Mouse (Mus musculus): Measurements from ENCODE around the gene Herc2. TPM values are rescaled to one million over a fixed set of nuclear protein-coding genes. Genes with fewer than 3 reads are reported as not detected.
A peak's percentile ranks its signal among the peaks of the same experiment; 100 is the strongest.

Gene Herc2
- total and polyA plus RNA-seq, 2 experiments from 2014 or later: 38.4 to 85.4 TPM

DNA sequence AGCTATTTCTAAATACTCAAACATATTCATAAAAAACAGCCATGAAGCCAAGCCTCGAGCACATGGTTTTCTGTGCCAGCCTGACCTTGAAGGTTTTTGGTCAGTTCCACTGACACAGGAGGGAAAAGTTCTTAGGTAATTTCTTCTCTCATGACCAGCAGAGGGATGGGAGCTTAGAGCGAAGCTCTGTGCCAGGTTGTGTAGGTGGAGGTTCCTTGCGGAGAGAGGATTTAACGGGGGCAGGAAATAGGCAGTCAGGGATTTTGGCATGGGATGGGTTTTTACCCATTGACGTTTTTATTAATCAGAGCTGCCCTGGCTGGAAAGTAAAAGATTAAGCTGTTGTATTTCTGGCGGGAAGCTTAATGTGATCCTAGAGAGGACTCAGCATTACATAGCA lies 170.8 kb downstream of the Herc2 start:
- no peaks in the 10 kb centered on the region for H3K4me1 ChIP-seq (ENCODE audit: insufficient read depth)
- no peaks in the 10 kb centered on the region for H3K9me3 ChIP-seq (ENCODE audit: low read length)
- peaks cover 69% of the 10 kb centered on the region for H3K36me3 ChIP-seq (ENCODE audit: insufficient read depth)
- no peak overlapping the region for H3K4me3 ChIP-seq (ENCODE audit: low read depth, low read length)
- DNase-seq: no peak
- H3K27ac ChIP-seq (ENCODE audit: low read depth, low read length): no peak overlapping the region
- no peak for TF ChIP-seq CTCF (IDR thresholded peaks at IDR 0.05; ENCODE audit: low read depth)
- no peak overlapping the region for H3K9ac ChIP-seq
- no peak for ATAC-seq
- no peak overlapping the region for H3K4me2 ChIP-seq (ENCODE audit: low read depth)
- WGBS: 90% methylated on average over 6 of the region's 6 CpGs
- H3K27me3 ChIP-seq (ENCODE audit: insufficient read depth, low read length): no peaks in the 10 kb centered on the region

DNA sequence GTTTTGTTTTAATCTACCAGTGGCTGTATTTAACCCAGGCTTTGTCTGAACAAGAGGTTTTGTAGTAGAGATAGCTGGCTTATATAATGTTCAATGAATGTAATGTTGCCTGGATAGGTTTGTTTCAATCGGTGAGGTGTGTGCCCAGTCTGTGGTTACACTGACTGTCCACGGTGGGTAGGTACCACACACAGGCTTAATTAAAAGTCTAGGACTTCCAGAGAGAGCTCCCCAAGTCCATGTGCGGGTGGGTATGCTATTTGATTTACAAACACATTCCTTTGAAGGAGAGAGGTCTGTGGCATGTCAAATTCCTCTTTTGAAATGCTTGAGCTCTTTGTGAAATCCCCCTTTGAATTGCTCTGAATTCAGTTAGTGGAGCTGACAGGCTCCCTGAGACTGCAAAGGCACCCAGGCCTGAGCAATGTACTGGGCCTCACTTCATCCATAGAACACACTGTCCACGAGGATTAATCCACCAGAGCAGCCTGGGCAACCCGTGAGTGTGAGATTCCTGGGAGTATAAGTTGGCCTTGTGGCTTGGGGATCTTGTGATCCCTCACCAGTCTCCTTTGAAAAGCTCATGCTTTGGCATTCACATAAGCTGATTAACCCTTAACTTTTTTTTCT lies 185.9 kb downstream of the Herc2 start:
- no peak for ATAC-seq
- WGBS: 23% methylated on average over 5 of the region's 5 CpGs
- TF ChIP-seq CTCF (IDR thresholded peaks at IDR 0.05; ENCODE audit: low read depth): no peak
- Histone ChIP-seq H3K4me1 (ENCODE audit: insufficient read depth) (no peaks in the 10 kb centered on the region), H3K4me3 (ENCODE audit: low read depth, low read length) (no peak overlapping the region), H3K9ac (no peak overlapping the region; the same call in 1 of the 2 replicates), H3K27ac (ENCODE audit: low read depth, low read length) (no peak overlapping the region), H3K36me3 (ENCODE audit: insufficient read depth) (peaks cover 18% of the 10 kb centered on the region), H3K27me3 (ENCODE audit: insufficient read depth, low read length) (no peaks in the 10 kb centered on the region), H3K9me3 (ENCODE audit: low read length) (no peaks in the 10 kb centered on the region), H3K4me2 (ENCODE audit: low read depth) (no peak overlapping the region)
- no peak for DNase-seq

DNA sequence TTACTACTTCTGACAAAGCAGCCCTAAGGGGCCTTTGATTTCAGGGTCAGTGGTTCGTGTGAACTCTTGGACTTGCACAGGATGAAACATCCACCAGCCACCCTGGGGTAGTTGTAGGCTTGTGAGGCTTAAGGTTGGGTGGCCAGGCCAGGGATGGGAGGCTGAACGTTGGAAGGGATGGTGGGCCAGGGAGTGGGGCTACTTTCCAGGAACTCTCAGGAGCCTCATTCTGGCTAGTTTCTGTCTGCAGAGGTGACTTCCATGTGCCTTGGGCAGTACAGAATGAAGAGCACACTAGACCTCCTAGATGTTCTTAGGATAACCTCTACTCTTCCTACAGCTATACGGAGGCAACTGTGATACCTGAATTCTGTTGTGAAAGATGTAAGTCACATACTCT lies 186.6 kb downstream of the Herc2 start:
- DNase-seq: no peak
- Histone ChIP-seq H3K27me3 (ENCODE audit: insufficient read depth, low read length) (no peaks in the 10 kb centered on the region), H3K4me3 (ENCODE audit: low read depth, low read length) (no peak overlapping the region), H3K9me3 (ENCODE audit: low read length) (no peaks in the 10 kb centered on the region), H3K4me1 (ENCODE audit: insufficient read depth) (no peaks in the 10 kb centered on the region), H3K4me2 (ENCODE audit: low read depth) (no peak overlapping the region), H3K36me3 (ENCODE audit: insufficient read depth) (peaks cover 13% of the 10 kb centered on the region), H3K9ac (no peak overlapping the region), H3K27ac (ENCODE audit: low read depth, low read length) (no peak overlapping the region)
- TF ChIP-seq CTCF (IDR thresholded peaks at IDR 0.05; ENCODE audit: low read depth): no peak
- WGBS: 65% methylated on average over 3 of the region's 3 CpGs
- no peak for ATAC-seq

DNA sequence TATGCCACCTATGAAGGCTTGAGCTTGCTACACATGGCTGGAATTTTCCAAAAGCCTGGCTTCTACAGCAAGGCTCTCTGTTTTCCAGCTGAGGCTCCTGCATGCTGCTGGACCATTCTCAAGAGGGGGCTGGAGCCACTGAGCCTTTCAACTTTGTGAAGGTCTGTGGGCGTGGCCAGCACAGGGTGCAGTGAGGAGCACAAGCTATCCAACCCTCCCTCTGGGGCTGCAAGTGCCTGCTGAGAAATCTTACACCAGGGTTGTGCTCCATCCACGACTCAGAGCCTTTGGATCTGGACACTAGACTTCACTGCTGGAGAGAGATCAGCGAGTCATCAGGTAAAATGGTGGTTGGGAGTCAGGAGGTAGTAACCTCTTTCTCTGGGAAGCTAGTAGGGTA lies 189.5 kb downstream of the Herc2 start, which contains the start of gene Oca2:
Gene Oca2, plus strand, starts transcription at position 218 of the 400 bp plus-strand sequence.
- H3K4me2 ChIP-seq (ENCODE audit: low read depth): no peak within 1 kb of the TSS
- H3K9ac ChIP-seq: no peak within 1 kb of the TSS
- 44% methylated on average over 3 of the region's 3 CpGs for WGBS
- no peaks in the 10 kb centered on the region for H3K4me1 ChIP-seq (ENCODE audit: insufficient read depth)
- ATAC-seq (no peak), DNase-seq (no peak)
- no peak within 1 kb of the TSS for H3K4me3 ChIP-seq (ENCODE audit: low read depth, low read length)
- no peak for TF ChIP-seq CTCF (IDR thresholded peaks at IDR 0.05; ENCODE audit: low read depth)
- H3K9me3 ChIP-seq (ENCODE audit: low read length): no peaks in the 10 kb centered on the region
- no peaks in the 10 kb centered on the region for H3K36me3 ChIP-seq (ENCODE audit: insufficient read depth)
- H3K27ac ChIP-seq (ENCODE audit: low read depth, low read length): no peak within 1 kb of the TSS
- no peaks in the 10 kb centered on the region for H3K27me3 ChIP-seq (ENCODE audit: insufficient read depth, low read length)

DNA sequence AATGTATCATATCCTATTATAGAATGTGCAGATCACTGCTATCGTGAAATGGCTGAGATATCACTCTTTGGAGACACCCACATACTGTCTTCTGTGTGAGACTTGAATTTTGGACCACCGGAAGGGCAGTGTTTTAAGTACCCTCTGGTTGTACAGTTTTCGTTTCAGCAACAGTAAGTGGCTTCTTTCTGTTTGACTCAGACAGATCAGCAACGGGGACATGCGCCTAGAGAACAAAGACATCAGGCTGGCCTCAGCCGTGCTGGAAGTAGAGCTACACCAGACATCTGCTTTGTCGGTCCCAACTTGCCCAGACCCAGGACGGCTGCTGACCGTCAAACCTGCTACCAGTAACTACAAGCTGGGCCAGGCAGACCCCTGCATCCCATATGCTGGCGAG lies 204.6 kb downstream of the Herc2 start:
- no peak overlapping the region for H3K27ac ChIP-seq (ENCODE audit: low read depth, low read length)
- H3K36me3 ChIP-seq (ENCODE audit: insufficient read depth): no peaks in the 10 kb centered on the region
- H3K4me3 ChIP-seq (ENCODE audit: low read depth, low read length): no peak overlapping the region
- H3K9me3 ChIP-seq (ENCODE audit: low read length): no peaks in the 10 kb centered on the region
- H3K4me2 ChIP-seq (ENCODE audit: low read depth): no peak overlapping the region
- WGBS: 82% methylated on average over 10 of the region's 10 CpGs
- no peaks in the 10 kb centered on the region for H3K27me3 ChIP-seq (ENCODE audit: insufficient read depth, low read length)
- TF ChIP-seq CTCF (IDR thresholded peaks at IDR 0.05; ENCODE audit: low read depth): no peak
- DNase-seq (no peak), ATAC-seq (no peak)
- no peaks in the 10 kb centered on the region for H3K4me1 ChIP-seq (ENCODE audit: insufficient read depth)
- H3K9ac ChIP-seq: no peak overlapping the region

DNA sequence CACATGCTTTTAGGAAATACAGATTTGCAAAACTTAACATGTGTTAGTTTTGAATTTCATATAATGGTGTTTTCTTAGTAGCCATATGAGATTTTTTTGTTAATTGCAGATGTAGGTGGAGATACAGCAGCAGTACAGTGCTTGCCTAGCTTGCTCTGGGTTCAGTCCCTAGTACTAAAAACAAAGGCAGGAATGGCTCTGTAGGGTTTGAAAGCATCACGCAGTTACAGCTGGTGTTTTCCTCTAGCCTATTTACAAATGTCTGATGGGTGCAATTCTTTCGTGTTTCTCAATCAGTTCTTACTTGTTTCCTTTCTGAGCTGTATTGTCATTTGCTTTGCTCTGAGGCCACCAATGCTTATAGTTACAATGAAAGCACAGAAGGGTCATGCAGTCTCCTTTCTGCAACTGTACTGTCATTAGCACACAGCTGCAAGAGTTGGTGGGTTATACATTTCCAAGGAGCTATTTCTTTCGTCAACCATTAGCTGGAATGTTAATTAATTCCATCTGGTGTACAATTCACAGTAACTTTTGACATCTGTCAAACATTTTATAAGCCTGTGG lies 208.0 kb downstream of the Herc2 start:
- Histone ChIP-seq H3K4me2 (ENCODE audit: low read depth) (no peak overlapping the region), H3K27me3 (ENCODE audit: insufficient read depth, low read length) (no peaks in the 10 kb centered on the region), H3K9ac (no peak overlapping the region), H3K27ac (ENCODE audit: low read depth, low read length) (no peak overlapping the region), H3K36me3 (ENCODE audit: insufficient read depth) (no peaks in the 10 kb centered on the region), H3K4me3 (ENCODE audit: low read depth, low read length) (no peak overlapping the region), H3K9me3 (ENCODE audit: low read length) (no peaks in the 10 kb centered on the region), H3K4me1 (ENCODE audit: insufficient read depth) (no peaks in the 10 kb centered on the region)
- ATAC-seq (peak; percentile 72), DNase-seq (no peak)
- 47% methylated on average over 3 of the region's 3 CpGs for WGBS
- TF ChIP-seq CTCF (IDR thresholded peaks at IDR 0.05; ENCODE audit: low read depth): no peak

DNA sequence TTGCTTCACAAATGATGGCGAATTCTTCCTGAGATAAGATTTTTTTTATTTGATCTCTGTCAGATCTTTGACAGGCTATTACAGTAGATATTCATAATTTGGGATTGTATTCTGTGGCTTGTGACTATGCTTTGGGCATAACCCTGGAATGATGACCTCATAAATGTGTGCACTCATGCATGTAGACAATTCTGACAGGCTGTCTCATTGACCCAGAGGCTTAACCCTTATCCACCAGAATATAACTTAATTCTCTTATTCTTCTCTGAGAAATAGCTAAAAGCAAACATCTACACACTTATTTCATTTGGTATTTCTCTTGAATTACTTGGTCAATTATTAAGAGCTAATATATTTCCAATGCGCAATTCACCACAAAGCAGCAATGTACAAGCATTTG lies 227.5 kb downstream of the Herc2 start:
- Histone ChIP-seq H3K9ac (no peak overlapping the region), H3K4me1 (ENCODE audit: insufficient read depth) (no peaks in the 10 kb centered on the region), H3K9me3 (ENCODE audit: low read length) (no peaks in the 10 kb centered on the region), H3K27me3 (ENCODE audit: insufficient read depth, low read length) (no peaks in the 10 kb centered on the region), H3K4me2 (ENCODE audit: low read depth) (no peak overlapping the region), H3K36me3 (ENCODE audit: insufficient read depth) (no peaks in the 10 kb centered on the region), H3K27ac (ENCODE audit: low read depth, low read length) (no peak overlapping the region), H3K4me3 (ENCODE audit: low read depth, low read length) (no peak overlapping the region)
- no peak for TF ChIP-seq CTCF (IDR thresholded peaks at IDR 0.05; ENCODE audit: low read depth)
- WGBS: 86% methylated on average over 2 of the region's 2 CpGs
- no peak for ATAC-seq
- DNase-seq: no peak

Other genes with a start within 250 kb of the Herc2 start
- 42.2 and 43.3 TPM in 2 replicates for gene Cyfip1, start 208.5 kb upstream of the Herc2 start, total RNA-seq (2014; rRNA removed)
- gene Cyfip1, start 208.5 kb upstream of the Herc2 start, polyA plus RNA-seq (2015; fragmentation: Nextera tagmentation; extraction: Ambion mirVana): 27.9 and 41.7 TPM in 2 replicates
- 41.2 and 43.0 TPM in 2 replicates for gene Nipa2, start 87.7 kb upstream of the Herc2 start, total RNA-seq (2014; rRNA removed)
- gene Nipa2, start 87.7 kb upstream of the Herc2 start, polyA plus RNA-seq (2015; fragmentation: Nextera tagmentation; extraction: Ambion mirVana): 31.1 and 36.7 TPM in 2 replicates
- 48.1 and 51.2 TPM in 2 replicates for gene Nipa1, start 30.2 kb upstream of the Herc2 start, total RNA-seq (2014; rRNA removed)
- 27.2 and 33.6 TPM in 2 replicates for gene Nipa1, start 30.2 kb upstream of the Herc2 start, polyA plus RNA-seq (2015; fragmentation: Nextera tagmentation; extraction: Ambion mirVana)
- 0.86 and 1.8 TPM in 2 replicates for gene Oca2, start 189.6 kb downstream of the Herc2 start, total RNA-seq (2014; rRNA removed)
- 2.2 and 2.3 TPM in 2 replicates for gene Oca2, start 189.6 kb downstream of the Herc2 start, polyA plus RNA-seq (2015; fragmentation: Nextera tagmentation; extraction: Ambion mirVana)

Measured in forebrain, postnatal 0 days (tissue).